Mouse (Mus musculus) brain, embryonic 14.5 days (tissue): ENCODE measurements around the gene Zcchc24.

Source experiments
- CTCF ChIP-seq: fragments of 200-500 bp; IDR thresholded peaks from 2 replicates; pipeline ENCODE4 v1.5.1; 2012; ENCODE audit warnings: inconsistent platforms, mild to moderate bottlenecking, moderate library complexity, borderline replicate concordance; ENCODE audit not compliant: insufficient read depth, insufficient read length; ENCODE audit errors: extremely low read depth
- POLR2A ChIP-seq: fragments of 200-500 bp; IDR thresholded peaks from 2 replicates; pipeline ENCODE4 v1.6.1; 2012; ENCODE audit warnings: mild to moderate bottlenecking, inconsistent platforms, borderline replicate concordance; ENCODE audit not compliant: poor library complexity, insufficient read depth, insufficient read length, severe bottlenecking; ENCODE audit errors: extremely low read depth

- TF ChIP-seq CTCF: no peak
- TF ChIP-seq POLR2A: no peak
These were observed 50.4 kb downstream of the Zcchc24 start for GRCm38 (mm10) chr14:25718471-25718870.
